Mouse (Mus musculus): ENCODE results near the gene Teddm3.

GRCm38 (mm10) chr16:21194182-21194581 lies 40.4 kb upstream of the Teddm3 start:
- TF ChIP-seq POLR2A (IDR thresholded peaks at IDR 0.05; ENCODE audit: extremely low read depth, insufficient read depth, low read length) (no peak), CTCF (IDR thresholded peaks at IDR 0.05; ENCODE audit: low read depth, low read length) (no peak)
